Mouse (Mus musculus): ENCODE measurements around the gene Mxd1. TPM values are rescaled to one million over a fixed set of nuclear protein-coding genes. Genes with fewer than 3 reads are reported as not detected.

Gene Mxd1
- 5.4 and 5.8 TPM in 2 replicates for polyA plus RNA-seq (2011; ENCODE audit: insufficient read length, low read depth, missing spikeins)

- peak; percentile 62 for TF ChIP-seq POLR2A (IDR thresholded peaks at IDR 0.05; ENCODE audit: low read depth, low read length)
- TF ChIP-seq CTCF (IDR thresholded peaks at IDR 0.05; ENCODE audit: borderline replicate concordance, insufficient read depth, low read length) = no peak
- H3K4me3 ChIP-seq (ENCODE audit: insufficient read depth, low read length) = peak within 1 kb of the TSS; percentile 68
- H3K27ac ChIP-seq (ENCODE audit: insufficient read depth, low read length) = no peak within 1 kb of the TSS
- no peaks in the 10 kb centered on the region for H3K4me1 ChIP-seq (ENCODE audit: control insufficient read depth, insufficient read depth, low read length)
These were observed at the start of gene Mxd1 for GRCm38 (mm10) chr6:86668580-86669239. TSS of gene Mxd1 (minus strand) at chr6:86669161.

- Histone ChIP-seq H3K27ac (ENCODE audit: insufficient read depth, low read length) (no peak overlapping the region), H3K4me1 (ENCODE audit: control insufficient read depth, insufficient read depth, low read length) (no peaks in the 10 kb centered on the region), H3K4me3 (ENCODE audit: insufficient read depth, low read length) (no peak overlapping the region)
- TF ChIP-seq CTCF (IDR thresholded peaks at IDR 0.05; ENCODE audit: borderline replicate concordance, insufficient read depth, low read length) = no peak
- TF ChIP-seq POLR2A (IDR thresholded peaks at IDR 0.05; ENCODE audit: low read depth, low read length) = no peak
These were observed 39.3 kb upstream of the Mxd1 start for GRCm38 (mm10) chr6:86708072-86708774.

GRCm38 (mm10) chr6:86702577-86702976 is 33.6 kb upstream of the Mxd1 start:
- TF ChIP-seq POLR2A (IDR thresholded peaks at IDR 0.05; ENCODE audit: low read depth, low read length) = no peak
- TF ChIP-seq CTCF (IDR thresholded peaks at IDR 0.05; ENCODE audit: borderline replicate concordance, insufficient read depth, low read length) = no peak
- H3K4me3 ChIP-seq (ENCODE audit: insufficient read depth, low read length) = no peak overlapping the region
- no peak overlapping the region for H3K27ac ChIP-seq (ENCODE audit: insufficient read depth, low read length)
- H3K4me1 ChIP-seq (ENCODE audit: control insufficient read depth, insufficient read depth, low read length) = no peaks in the 10 kb centered on the region

DNA sequence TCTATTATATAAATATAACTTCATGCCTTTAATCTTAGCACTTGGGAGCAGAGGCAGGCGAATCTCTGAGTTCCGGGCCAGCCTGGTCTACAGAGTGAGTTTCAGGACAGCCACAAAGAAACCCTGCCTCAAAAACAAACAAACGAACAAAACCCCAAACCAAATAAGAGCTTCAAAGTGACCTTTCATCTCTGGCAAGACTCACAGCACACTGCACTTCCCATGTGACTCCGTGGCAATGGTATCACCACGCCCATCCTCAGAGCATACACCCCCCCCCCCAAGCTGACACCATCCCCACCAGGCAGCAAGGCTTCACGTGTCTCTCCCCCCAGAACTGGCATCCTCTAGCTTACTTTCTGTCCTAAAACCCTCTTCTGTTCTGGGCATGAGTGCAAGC is 28.9 kb upstream of the Mxd1 start:
- no peak overlapping the region for H3K27ac ChIP-seq (ENCODE audit: insufficient read depth, low read length)
- H3K4me1 ChIP-seq (ENCODE audit: control insufficient read depth, insufficient read depth, low read length) = no peaks in the 10 kb centered on the region
- TF ChIP-seq CTCF (IDR thresholded peaks at IDR 0.05; ENCODE audit: borderline replicate concordance, insufficient read depth, low read length) (no peak), POLR2A (IDR thresholded peaks at IDR 0.05; ENCODE audit: low read depth, low read length) (no peak)
- no peak overlapping the region for H3K4me3 ChIP-seq (ENCODE audit: insufficient read depth, low read length)

DNA sequence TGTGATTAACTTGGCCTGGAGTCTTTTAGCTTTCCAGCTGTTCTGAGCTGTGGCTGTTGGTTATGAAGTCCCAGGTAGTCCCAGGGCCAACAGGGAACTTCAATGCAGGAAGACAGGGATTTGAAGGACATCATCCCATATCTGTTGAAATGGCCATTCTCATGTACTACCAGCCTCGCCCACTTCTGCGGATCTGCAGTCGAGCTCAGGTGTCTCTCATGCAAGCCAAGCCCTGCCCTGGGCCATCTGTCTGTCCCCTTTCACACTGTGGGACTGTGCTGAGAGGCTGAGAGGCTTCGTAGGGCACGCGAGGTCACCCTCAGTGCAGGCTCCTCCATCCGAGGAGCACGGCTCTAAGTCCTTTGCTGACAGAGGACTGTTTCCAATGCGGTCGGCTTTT is 27.3 kb upstream of the Mxd1 start:
- TF ChIP-seq CTCF (IDR thresholded peaks at IDR 0.05; ENCODE audit: borderline replicate concordance, insufficient read depth, low read length) (no peak), POLR2A (IDR thresholded peaks at IDR 0.05; ENCODE audit: low read depth, low read length) (no peak)
- H3K27ac ChIP-seq (ENCODE audit: insufficient read depth, low read length) = no peak overlapping the region
- no peaks in the 10 kb centered on the region for H3K4me1 ChIP-seq (ENCODE audit: control insufficient read depth, insufficient read depth, low read length)
- H3K4me3 ChIP-seq (ENCODE audit: insufficient read depth, low read length) = no peak overlapping the region

DNA sequence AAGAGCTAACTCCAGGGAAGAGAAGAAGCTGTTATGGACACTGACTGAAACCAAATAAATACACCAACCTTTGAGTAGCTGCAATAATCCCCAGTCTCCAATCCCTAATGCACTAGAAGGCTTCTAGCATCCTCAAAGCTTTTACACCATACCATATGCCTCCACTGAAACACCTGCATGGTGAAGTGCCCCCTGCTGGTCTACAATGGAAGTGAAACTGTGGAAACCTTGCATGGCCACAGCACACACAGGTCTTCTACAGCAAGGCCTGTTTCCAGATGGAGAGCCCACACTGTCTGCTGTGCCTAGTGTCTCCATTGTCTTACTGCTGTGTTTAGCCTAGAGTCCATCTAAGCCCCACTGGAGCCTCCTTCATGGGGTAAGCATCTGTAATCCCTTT is 25.5 kb upstream of the Mxd1 start:
- H3K4me1 ChIP-seq (ENCODE audit: control insufficient read depth, insufficient read depth, low read length) = no peaks in the 10 kb centered on the region
- peak; percentile 38; the same call in 1 of the 2 replicates for TF ChIP-seq CTCF (IDR thresholded peaks at IDR 0.05; ENCODE audit: borderline replicate concordance, insufficient read depth, low read length)
- TF ChIP-seq POLR2A (IDR thresholded peaks at IDR 0.05; ENCODE audit: low read depth, low read length) = no peak
- no peak overlapping the region for H3K27ac ChIP-seq (ENCODE audit: insufficient read depth, low read length)
- H3K4me3 ChIP-seq (ENCODE audit: insufficient read depth, low read length) = no peak overlapping the region

DNA sequence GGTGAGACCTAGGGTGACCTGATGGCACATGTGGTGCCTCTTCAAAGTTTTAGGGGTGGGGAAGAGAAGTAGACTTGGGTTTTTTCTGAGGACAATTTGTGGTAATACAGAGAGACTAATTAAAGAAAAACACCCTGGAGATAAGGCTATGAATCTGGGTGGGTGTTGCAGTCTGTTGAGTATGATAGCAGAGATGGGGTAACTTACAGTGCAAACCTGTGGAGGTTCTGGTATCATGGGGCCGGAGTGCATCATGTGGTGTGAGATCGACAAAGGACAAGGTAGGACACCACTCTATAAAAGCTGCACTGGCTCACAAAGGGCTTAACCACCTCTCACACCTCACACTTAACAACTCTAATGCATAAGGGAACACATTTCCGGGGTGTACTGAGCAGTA is 20.7 kb upstream of the Mxd1 start:
- TF ChIP-seq POLR2A (IDR thresholded peaks at IDR 0.05; ENCODE audit: low read depth, low read length) (no peak), CTCF (IDR thresholded peaks at IDR 0.05; ENCODE audit: borderline replicate concordance, insufficient read depth, low read length) (no peak)
- Histone ChIP-seq H3K4me3 (ENCODE audit: insufficient read depth, low read length) (no peak overlapping the region), H3K27ac (ENCODE audit: insufficient read depth, low read length) (no peak overlapping the region)

DNA sequence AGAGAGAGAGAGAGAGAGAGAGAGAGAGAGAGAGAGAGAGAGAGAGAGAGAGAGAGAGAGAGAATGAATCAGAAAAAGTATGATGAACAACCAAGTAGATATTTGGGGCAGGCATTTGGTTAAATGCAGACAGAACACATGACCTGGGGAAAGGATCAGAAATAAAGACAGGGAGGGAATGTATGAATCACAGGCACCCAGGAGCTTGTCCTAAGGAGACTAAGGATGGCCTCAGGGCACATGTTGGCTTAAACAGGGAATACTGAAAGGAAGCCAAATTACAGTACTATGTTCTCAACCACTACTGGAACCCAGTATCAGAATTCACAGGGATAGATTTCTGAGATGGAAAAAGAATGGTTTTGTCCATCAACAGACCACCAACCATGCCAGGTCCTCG is 18.0 kb upstream of the Mxd1 start:
- TF ChIP-seq CTCF (IDR thresholded peaks at IDR 0.05; ENCODE audit: borderline replicate concordance, insufficient read depth, low read length) = no peak
- TF ChIP-seq POLR2A (IDR thresholded peaks at IDR 0.05; ENCODE audit: low read depth, low read length) = no peak
- H3K4me1 ChIP-seq (ENCODE audit: control insufficient read depth, insufficient read depth, low read length) = peaks cover 2% of the 10 kb centered on the region
- H3K27ac ChIP-seq (ENCODE audit: insufficient read depth, low read length) = no peak overlapping the region
- no peak overlapping the region for H3K4me3 ChIP-seq (ENCODE audit: insufficient read depth, low read length)

More for the DNA sequence above, 20.7 kb upstream of the Mxd1 start:
- H3K4me1 ChIP-seq (ENCODE audit: control insufficient read depth, insufficient read depth, low read length) = no peaks in the 10 kb centered on the region

- H3K4me1 ChIP-seq (ENCODE audit: control insufficient read depth, insufficient read depth, low read length) = peaks cover 2% of the 10 kb centered on the region
- peak overlapping the region; percentile 21; the same call in 1 of the 2 replicates for H3K4me3 ChIP-seq (ENCODE audit: insufficient read depth, low read length)
- no peak overlapping the region for H3K27ac ChIP-seq (ENCODE audit: insufficient read depth, low read length)
- TF ChIP-seq CTCF (IDR thresholded peaks at IDR 0.05; ENCODE audit: borderline replicate concordance, insufficient read depth, low read length) = no peak
- no peak for TF ChIP-seq POLR2A (IDR thresholded peaks at IDR 0.05; ENCODE audit: low read depth, low read length)
These were observed 15.7 kb upstream of the Mxd1 start for GRCm38 (mm10) chr6:86684655-86685011.

Measured in embryonic fibroblast, embryonic 13.5 days (primary cell).